Mouse (Mus musculus) MEL (cell line): ENCODE measurements around the gene Tbc1d23. TPM values are rescaled to one million over a fixed set of nuclear protein-coding genes. Genes with fewer than 3 reads are reported as not detected.
"Not testable (repeated sequence)": the region's sequence is repeated elsewhere in the genome, so short reads cannot be mapped to it uniquely, and the experiment has no call there.

Source experiments
- DNase-seq: peaks from one replicate; pipeline ENCODE4 v3.0.0; 2011; ENCODE audit warnings: low read depth, low spot score
- H3K27ac ChIP-seq: 2 replicates; pipeline ENCODE4 v1.5.1; 2012; ENCODE audit warnings: low read depth, mild to moderate bottlenecking, control low read depth, low read length, moderate library complexity; ENCODE audit not compliant: control insufficient read depth
- H3K27me3 ChIP-seq, 2 experiments: fragments of 150-350 bp in 1 of 2; sonication (generic) in 1 of 2; 2 replicates each; pipeline ENCODE4 v1.6.1; 2012; ENCODE audit warnings: low read length in 2 of 2, mild to moderate bottlenecking in 2 of 2, improper control_type of control experiment in 1 of 2, moderate library complexity in 1 of 2; ENCODE audit not compliant: insufficient read depth in 2 of 2, control insufficient read depth in 1 of 2
- H3K36me3 ChIP-seq, 2 experiments: 2 replicates each; pipeline ENCODE4 v1.6.1; 2012 to 2014; ENCODE audit warnings: low read length in 2 of 2, improper control_type of control experiment in 1 of 2, inconsistent platforms in 1 of 2, mild to moderate bottlenecking in 1 of 2; ENCODE audit not compliant: insufficient read depth in 2 of 2, control insufficient read depth in 1 of 2
- H3K4me1 ChIP-seq, 2 experiments: fragments of 150-350 bp in 1 of 2; sonication (generic) in 1 of 2; 2 replicates each; pipeline ENCODE4 v1.6.1; 2012; ENCODE audit warnings: low read length in 2 of 2, improper control_type of control experiment in 1 of 2, mild to moderate bottlenecking in 1 of 2; ENCODE audit not compliant: insufficient read depth in 2 of 2, control insufficient read depth in 1 of 2
- H3K4me3 ChIP-seq, 2 experiments: fragments of 150-350 bp in 1 of 2; sonication (generic) in 1 of 2; 2 replicates each; pipeline ENCODE4 v1.5.1; 2012; ENCODE audit warnings: low read depth in 2 of 2, low read length in 2 of 2, mild to moderate bottlenecking in 2 of 2, moderate library complexity in 2 of 2, control low read depth in 1 of 2, improper control_type of control experiment in 1 of 2; ENCODE audit not compliant: control insufficient read depth in 1 of 2, insufficient read depth in 1 of 2
- H3K79me2 ChIP-seq: 2 replicates; pipeline ENCODE4 v1.6.1; 2012; ENCODE audit warnings: mild to moderate bottlenecking, low read length, moderate library complexity; ENCODE audit not compliant: control insufficient read depth, poor library complexity, insufficient read depth
- H3K9ac ChIP-seq: 2 replicates; pipeline ENCODE4 v1.6.1; 2012; ENCODE audit warnings: low read depth, mild to moderate bottlenecking, control low read depth, low read length, moderate library complexity; ENCODE audit not compliant: control insufficient read depth, poor library complexity, severe bottlenecking
- H3K9me3 ChIP-seq: fragments of 150-350 bp; sonication (generic); replicated peaks from 2 replicates; pipeline ENCODE4 v1.6.1; 2012; ENCODE audit warnings: mild to moderate bottlenecking, low read length, improper control_type of control experiment, moderate library complexity; ENCODE audit not compliant: insufficient read depth
- CHD1 ChIP-seq: IDR thresholded peaks from 2 replicates; pipeline ENCODE4 v1.6.1; 2012; ENCODE audit warnings: low read depth, mild to moderate bottlenecking, inconsistent platforms, low read length, improper control_type of control experiment
- CHD2 ChIP-seq: IDR thresholded peaks from 2 replicates; pipeline ENCODE4 v1.6.1; 2011; ENCODE audit warnings: low read length, improper control_type of control experiment
- E2F4 ChIP-seq: IDR thresholded peaks from 2 replicates; pipeline ENCODE4 v1.6.1; 2011; ENCODE audit warnings: low read depth, low read length, improper control_type of control experiment, borderline replicate concordance
- EP300 ChIP-seq, 2 experiments: IDR thresholded peaks; 2 replicates each; pipeline ENCODE4 v1.6.1; 2011; ENCODE audit warnings: improper control_type of control experiment in 2 of 2, low read length in 2 of 2, low read depth in 1 of 2, mild to moderate bottlenecking in 1 of 2
- GABPA ChIP-seq: IDR thresholded peaks from 2 replicates; pipeline ENCODE4 v1.6.1; 2012; ENCODE audit warnings: low read depth, mild to moderate bottlenecking, inconsistent platforms, low read length, improper control_type of control experiment, moderate library complexity
- GATA1 ChIP-seq: IDR thresholded peaks from 2 replicates; pipeline ENCODE4 v1.6.1; 2011; ENCODE audit warnings: low read depth, low read length, improper control_type of control experiment
- JUND ChIP-seq: IDR thresholded peaks from 2 replicates; pipeline ENCODE4 v1.6.1; 2011; ENCODE audit warnings: low read depth, mild to moderate bottlenecking, improper control_type of control experiment, low read length
- MAZ ChIP-seq: IDR thresholded peaks from 2 replicates; pipeline ENCODE4 v1.6.1; 2012; ENCODE audit warnings: low read depth, mild to moderate bottlenecking, inconsistent platforms, low read length, improper control_type of control experiment
- MXI1 ChIP-seq: IDR thresholded peaks from 2 replicates; pipeline ENCODE4 v1.6.1; 2011; ENCODE audit warnings: mild to moderate bottlenecking, low read depth, low read length, improper control_type of control experiment
- MYC ChIP-seq: IDR thresholded peaks from 2 replicates; pipeline ENCODE4 v1.6.1; 2011; ENCODE audit warnings: low read depth, mild to moderate bottlenecking, low read length, improper control_type of control experiment, moderate library complexity
- POLR2A ChIP-seq, 2 experiments: IDR thresholded peaks; 2 replicates each; pipeline ENCODE4 v1.6.1; 2011 to 2012; ENCODE audit warnings: low read length in 2 of 2, mild to moderate bottlenecking in 2 of 2, control low read depth in 1 of 2, improper control_type of control experiment in 1 of 2, low read depth in 1 of 2, moderate library complexity in 1 of 2; ENCODE audit not compliant: control insufficient read depth in 1 of 2, insufficient read depth in 1 of 2, poor library complexity in 1 of 2
- POLR2AphosphoS2 ChIP-seq: IDR thresholded peaks from 2 replicates; pipeline ENCODE4 v1.6.1; 2011; ENCODE audit warnings: low read length, improper control_type of control experiment
- SMC3 ChIP-seq: IDR thresholded peaks from 2 replicates; pipeline ENCODE4 v1.6.1; 2011; ENCODE audit warnings: low read depth, low read length, improper control_type of control experiment
- TBP ChIP-seq: IDR thresholded peaks from 2 replicates; pipeline ENCODE4 v1.8.0; 2011; ENCODE audit warnings: low read depth, low read length, improper control_type of control experiment
- UBTF ChIP-seq: IDR thresholded peaks from 2 replicates; pipeline ENCODE4 v1.6.1; 2012; ENCODE audit warnings: low read depth, mild to moderate bottlenecking, inconsistent platforms, low read length, improper control_type of control experiment, moderate library complexity, borderline replicate concordance; ENCODE audit not compliant: insufficient read depth
- USF2 ChIP-seq, 2 experiments: IDR thresholded peaks; 2 replicates each; pipeline ENCODE4 v1.6.1; 2011 to 2012; ENCODE audit warnings: improper control_type of control experiment in 2 of 2, low read length in 2 of 2, borderline replicate concordance in 1 of 2, inconsistent platforms in 1 of 2, low read depth in 1 of 2, mild to moderate bottlenecking in 1 of 2; ENCODE audit not compliant: insufficient read depth in 1 of 2
- ZMIZ1 ChIP-seq: IDR thresholded peaks from 2 replicates; pipeline ENCODE4 v1.6.1; 2012; ENCODE audit warnings: low read depth, mild to moderate bottlenecking, inconsistent platforms, low read length, improper control_type of control experiment, moderate library complexity
- ZNF384 ChIP-seq: IDR thresholded peaks from 2 replicates; pipeline ENCODE4 v1.6.1; 2012; ENCODE audit warnings: low read depth, mild to moderate bottlenecking, inconsistent platforms, low read length, improper control_type of control experiment
- polyA plus RNA-seq, 2 experiments: library from polyadenylated mRNA; stranded (reverse) in 1 of 2; unstranded in 1 of 2; fragments of >175 nt in 1 of 2; fragments of >200 nt in 1 of 2; gene quantifications; 2 replicates each; pipeline versions ENCODE4 v1.2.1 to v1.2.4; 2012; ENCODE audit warnings: low replicate concordance in 2 of 2, low read depth in 1 of 2; ENCODE audit not compliant: insufficient read length in 2 of 2, insufficient read depth in 1 of 2, missing spikeins in 1 of 2
- total RNA-seq: library from RNA; depleted of rRNA; stranded (reverse); fragments of 300-350 nt; gene quantifications from 2 replicates; pipeline ENCODE4 v1.2.3, GENCODE M21; 2012

Tbc1d23 gene
- total and polyA plus RNA-seq, 3 experiments, result 16.9 to 18.1 TPM; not detected in 1

DNA sequence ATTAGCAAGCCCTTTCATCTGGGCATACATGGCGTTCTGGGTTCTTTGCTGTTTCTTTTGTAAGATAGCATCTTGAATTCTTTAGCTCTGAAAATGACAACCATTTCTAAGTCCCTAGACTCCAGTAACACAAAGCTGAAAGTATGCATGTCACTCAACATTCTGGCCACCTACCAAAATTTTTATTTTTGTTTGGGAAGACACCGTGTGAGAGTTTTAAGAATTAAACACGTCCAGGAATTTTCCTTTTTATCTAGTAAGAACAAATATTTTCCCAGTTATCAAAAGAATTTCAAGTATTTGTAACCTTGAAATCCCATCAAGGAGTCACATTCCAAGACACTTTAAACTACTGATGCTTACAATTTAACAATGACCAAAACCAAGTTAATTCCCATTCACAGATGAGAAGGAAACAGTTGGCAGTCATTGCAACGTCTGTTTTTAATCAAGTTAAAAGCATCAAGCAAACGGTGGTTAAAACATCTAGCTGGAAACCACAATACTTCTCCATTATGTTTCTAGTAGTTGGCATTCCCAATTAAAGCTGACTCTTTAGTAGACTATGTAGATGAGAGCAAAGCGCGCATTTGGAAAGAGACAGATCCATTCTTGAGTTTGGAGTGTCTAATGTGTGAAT lies 4.7 kb upstream of the Tbc1d23 start:
- no peak for DNase-seq
- Histone ChIP-seq H3K27me3 (peaks cover 0 to 2% of the 10 kb centered on the region in 2 experiments; a peak in 1 of 4 replicates), H3K27ac (no peak overlapping the region), H3K36me3 (no peaks in the 10 kb centered on the region), H3K4me1 (no peaks in the 10 kb centered on the region), H3K79me2 (peaks cover 2% of the 10 kb centered on the region; the same call in 1 of the 2 replicates), H3K4me3 (no peak overlapping the region), H3K9me3 (no peaks in the 10 kb centered on the region), H3K9ac (no peak overlapping the region)
- TF ChIP-seq CHD2 (no peak), GATA1 (no peak), UBTF (no peak), CHD1 (no peak), POLR2AphosphoS2 (no peak), GABPA (no peak), E2F4 (no peak)

- not testable (repeated sequence) for H3K27me3 ChIP-seq, H3K4me1 ChIP-seq, H3K9me3 ChIP-seq, H3K27ac ChIP-seq, DNase-seq, H3K36me3 ChIP-seq
- peak; percentile 65 for TF ChIP-seq TBP
- Histone ChIP-seq H3K9ac (peak overlapping the region; percentile 10; the same call in 1 of the 2 replicates), H3K4me3 (peak overlapping the region; percentile 45 to 91), H3K79me2 (peaks cover 19% of the 10 kb centered on the region)
These were observed 620 bp upstream of the Tbc1d23 start for GRCm38 (mm10) chr16:57231937-57232310.

DNA sequence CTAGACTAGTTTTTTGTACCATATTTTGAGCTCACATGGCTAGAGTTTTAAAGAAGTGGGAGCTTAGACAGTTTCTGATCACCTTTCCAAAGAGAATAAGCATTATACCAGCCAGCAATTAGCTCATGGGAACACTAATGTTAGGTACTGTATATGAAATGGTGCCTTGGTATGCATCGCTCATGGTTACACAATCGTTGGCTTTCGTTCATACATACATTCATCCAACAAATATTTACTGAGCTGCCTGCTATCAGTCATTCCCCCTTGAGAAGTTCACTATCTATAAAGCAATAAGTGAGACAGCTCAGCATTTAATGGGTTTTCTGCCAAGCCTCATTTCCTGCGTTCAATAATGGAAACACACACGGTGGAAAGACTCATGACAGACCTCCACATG lies 4.9 kb downstream of the Tbc1d23 start:
- Histone ChIP-seq H3K79me2 (peaks cover 26% of the 10 kb centered on the region), H3K27me3 (no peaks in the 10 kb centered on the region), H3K9ac (no peak overlapping the region), H3K9me3 (no peaks in the 10 kb centered on the region), H3K27ac (no peak overlapping the region), H3K36me3 (peaks cover 0 to 8% of the 10 kb centered on the region in 2 experiments; a peak in 3 of 4 replicates), H3K4me1 (peaks cover 0 to 3% of the 10 kb centered on the region in 2 experiments; a peak in 2 of 4 replicates), H3K4me3 (no peak overlapping the region)
- no peak for TF ChIP-seq USF2 (IDR thresholded peaks at IDR 0.05; ENCODE audit: borderline replicate concordance in 1 of 2, insufficient read depth in 1 of 2, low read depth in 1 of 2, low read length in 2 of 2)
- no peak for TF ChIP-seq GABPA
- no peak for TF ChIP-seq JUND
- TF ChIP-seq POLR2A (IDR thresholded peaks at IDR 0.05; ENCODE audit: control insufficient read depth in 1 of 2, insufficient read depth in 1 of 2, low read depth in 1 of 2, low read length in 2 of 2, poor library complexity in 1 of 2), result no peak
- no peak for TF ChIP-seq MXI1
- no peak for TF ChIP-seq TBP
- TF ChIP-seq E2F4, result no peak
- TF ChIP-seq ZMIZ1, result no peak
- TF ChIP-seq CHD1, result no peak
- no peak for TF ChIP-seq ZNF384
- TF ChIP-seq EP300 (IDR thresholded peaks at IDR 0.05; ENCODE audit: low read depth in 1 of 2, low read length in 2 of 2), result no peak
- no peak for TF ChIP-seq MAZ
- TF ChIP-seq POLR2AphosphoS2, result no peak
- no peak for TF ChIP-seq MYC
- TF ChIP-seq SMC3, result no peak
- no peak for DNase-seq
